Mouse (Mus musculus) thymus, adult 2 months (tissue): ENCODE measurements around the gene Srgap1.

Source experiments
- CTCF ChIP-seq: fragments of 200-500 bp; IDR thresholded peaks from 2 replicates; pipeline ENCODE4 v1.5.1; 2012; ENCODE audit warnings: mild to moderate bottlenecking, control low read depth, low read length, moderate library complexity, borderline replicate concordance; ENCODE audit not compliant: control insufficient read depth, poor library complexity, insufficient read depth; ENCODE audit errors: extremely low read depth
- POLR2A ChIP-seq: fragments of 200-500 bp; IDR thresholded peaks from 2 replicates; pipeline ENCODE4 v1.6.1; 2012; ENCODE audit warnings: mild to moderate bottlenecking, low read length, control low read depth, moderate library complexity; ENCODE audit not compliant: control insufficient read depth, poor library complexity, insufficient read depth; ENCODE audit errors: extremely low read depth

DNA sequence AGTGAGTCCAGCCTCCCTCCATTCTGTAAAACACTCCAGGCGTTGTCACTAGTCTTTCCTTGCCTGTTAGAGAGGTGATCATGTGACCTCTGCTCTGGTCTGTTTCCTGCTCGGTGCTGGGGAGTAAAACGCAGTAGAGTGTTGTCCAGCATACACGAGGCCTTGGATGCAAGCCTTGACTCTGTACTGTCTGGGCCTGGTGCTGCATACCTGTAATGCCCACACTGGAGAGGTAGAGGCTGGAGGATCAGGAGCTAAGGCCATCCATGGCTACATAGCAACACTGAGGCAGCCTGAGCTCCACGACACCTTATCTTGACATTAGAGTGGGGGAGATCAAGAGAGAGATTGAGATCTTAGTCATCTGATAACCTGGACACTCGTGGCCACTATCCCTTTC, 44.2 kb downstream of the Srgap1 start:
- TF ChIP-seq CTCF, result no peak
- no peak for TF ChIP-seq POLR2A
